Mouse (Mus musculus): ENCODE measurements at regions not wholly inside any gene's neighbourhood (a gene's known extent, or its start where the extent isn't known, plus 50 kb on each side); places are given as distances from the start of the nearest gene placed in this dataset.

GRCm38 (mm10) chr17:51892159-51892558 is 59.1 kb upstream of the Satb1 start:
- TF ChIP-seq CTCF (IDR thresholded peaks at IDR 0.05; ENCODE audit: borderline replicate concordance, control insufficient read depth, extremely low read depth, insufficient read depth, low read length, poor library complexity) (no peak), POLR2A (IDR thresholded peaks at IDR 0.05; ENCODE audit: control insufficient read depth, extremely low read depth, insufficient read depth, low read length, poor library complexity) (no peak)

Measured in thymus, adult 2 months (tissue).